Mouse (Mus musculus) CD4-positive naive resting alpha-beta T cell, adult 76 days (primary cell): ENCODE results near the gene Prima1. TPM values are rescaled to one million over a fixed set of nuclear protein-coding genes. Genes with fewer than 3 reads are reported as not detected.

Source experiments
- total RNA-seq: library from RNA; stranded (reverse); gene quantifications from one replicate; pipeline ENCODE4 v1.2.4, GENCODE M21; 2023

Prima1 gene
- total RNA-seq = not detected

GRCm38 (mm10) chr12:103242083-103242581 is at the start of gene Prima1:
Gene Prima1 (minus strand): TSS chr12:103242150.

Other genes starting within 250 kb of the Prima1 start
- not detected for gene Fam181a, start 68.8 kb upstream of the Prima1 start, total RNA-seq
- gene Asb2, start 113.9 kb upstream of the Prima1 start, total RNA-seq = 4.5 TPM
- gene Otub2, start 146.5 kb upstream of the Prima1 start, total RNA-seq = 2.4 TPM
- gene 9330161L09Rik, start 165.7 kb upstream of the Prima1 start, total RNA-seq = 13.2 TPM
- gene Ddx24, start 183.7 kb upstream of the Prima1 start, total RNA-seq = 236 TPM
- gene Ifi27, start 192.1 kb upstream of the Prima1 start, total RNA-seq = 125 TPM
- 214 TPM for gene Ifi27l2a, start 201.5 kb upstream of the Prima1 start, total RNA-seq
- gene Ifi27l2b, start 215.1 kb upstream of the Prima1 start, total RNA-seq = not detected